Mouse (Mus musculus): ENCODE data around the gene Pax1. TPM values are rescaled to one million over a fixed set of nuclear protein-coding genes. Genes with fewer than 3 reads are reported as not detected.

Pax1 gene
- polyA plus RNA-seq, 1 experiment from 2014 or later, result 36.5 TPM

GRCm38 (mm10) chr2:147372947-147373666 lies 11.4 kb downstream of the Pax1 start:
- DNase-seq (ENCODE audit: low spot score), result no peak

GRCm38 (mm10) chr2:147373667-147374007 lies 11.9 kb downstream of the Pax1 start:
- no peak for DNase-seq (ENCODE audit: low spot score)

- DNase-seq (ENCODE audit: low spot score), result no peak
These were observed 12.5 kb downstream of the Pax1 start for GRCm38 (mm10) chr2:147374245-147374644.

GRCm38 (mm10) chr2:147375019-147375715 lies 13.4 kb downstream of the Pax1 start:
- DNase-seq (ENCODE audit: low spot score), result no peak

GRCm38 (mm10) chr2:147378934-147379333 lies 17.2 kb downstream of the Pax1 start:
- no peak for DNase-seq (ENCODE audit: low spot score)

- DNase-seq (ENCODE audit: low spot score), result no peak
These were observed 21.6 kb downstream of the Pax1 start for GRCm38 (mm10) chr2:147383373-147383772.

GRCm38 (mm10) chr2:147386949-147387348 lies 25.2 kb downstream of the Pax1 start:
- no peak for DNase-seq (ENCODE audit: low spot score)

- no peak for DNase-seq (ENCODE audit: low spot score)
These were observed 47.6 kb downstream of the Pax1 start for GRCm38 (mm10) chr2:147409323-147409722.

GRCm38 (mm10) chr2:147415037-147415436 lies 53.3 kb downstream of the Pax1 start:
- no peak for DNase-seq (ENCODE audit: low spot score)

- DNase-seq (ENCODE audit: low spot score), result no peak
These were observed 63.0 kb downstream of the Pax1 start for GRCm38 (mm10) chr2:147424582-147425255.

GRCm38 (mm10) chr2:147429607-147430356 lies 68.1 kb downstream of the Pax1 start:
- no peak for DNase-seq (ENCODE audit: low spot score)

- no peak for DNase-seq (ENCODE audit: low spot score)
These were observed 71.4 kb downstream of the Pax1 start for GRCm38 (mm10) chr2:147433120-147433519.

Other genes with a start within 250 kb of the Pax1 start
- not detected in 2 replicates for gene Nkx2-2, start 167.7 kb upstream of the Pax1 start, polyA plus RNA-seq (2015; fragmentation: Nextera tagmentation; extraction: Ambion mirVana)

Data from thymus, postnatal 0 days (tissue).